Mouse (Mus musculus) forebrain, postnatal 0 days (tissue): ENCODE data around the gene Kctd2. TPM values are rescaled to one million over a fixed set of nuclear protein-coding genes. Genes with fewer than 3 reads are reported as not detected.

Experiments
- ATAC-seq: fragments of 200-750 bp; cut with Nextera tagmentation; 2 replicates; pipeline ENCODE4 v1.8.0; 2017; ENCODE audit warnings: mild to moderate bottlenecking, moderate library complexity
- DNase-seq: peaks from one replicate; pipeline ENCODE4 v3.0.0-alpha.2; 2015
- H3K27ac ChIP-seq: fragments of 300-500 bp; sonication (generic); 2 replicates; pipeline ENCODE4 v1.5.1; 2014; ENCODE audit warnings: low read depth, mild to moderate bottlenecking, antibody characterized with exemption, low read length, moderate library complexity, mixed read lengths
- H3K27me3 ChIP-seq: fragments of 300-500 bp; sonication (generic); 2 replicates; pipeline ENCODE4 v1.6.1; 2014; ENCODE audit warnings: mild to moderate bottlenecking, low read length, mixed read lengths; ENCODE audit not compliant: insufficient read depth
- H3K36me3 ChIP-seq: fragments of 300-500 bp; sonication (generic); 2 replicates; pipeline ENCODE4 v1.6.1; 2014; ENCODE audit warnings: mild to moderate bottlenecking, moderate library complexity; ENCODE audit not compliant: insufficient read depth
- H3K4me1 ChIP-seq: fragments of 300-500 bp; sonication (generic); 2 replicates; pipeline ENCODE4 v1.6.1; 2014; ENCODE audit warnings: antibody characterized with exemption; ENCODE audit not compliant: insufficient read depth
- H3K4me2 ChIP-seq: fragments of 300-500 bp; sonication (generic); 2 replicates; pipeline ENCODE4 v1.6.1; 2014; ENCODE audit warnings: low read depth, mild to moderate bottlenecking, moderate library complexity
- H3K4me3 ChIP-seq: fragments of 300-500 bp; sonication (generic); 2 replicates; pipeline ENCODE4 v1.5.1; 2014; ENCODE audit warnings: low read depth, low read length, mixed read lengths
- H3K9ac ChIP-seq: fragments of 300-500 bp; sonication (generic); 2 replicates; pipeline ENCODE4 v1.6.1; 2014; ENCODE audit warnings: mild to moderate bottlenecking
- H3K9me3 ChIP-seq: fragments of 300-500 bp; sonication (generic); 2 replicates; pipeline ENCODE4 v1.6.1; 2016; ENCODE audit warnings: low read length
- CTCF ChIP-seq: sonication (generic); IDR thresholded peaks from 2 replicates; pipeline ENCODE4 v1.5.1; 2016; ENCODE audit warnings: antibody characterized with exemption, control low read depth, low read depth
- WGBS: fragments of 180-500 bp; shearing (Covaris S2); extraction: QIAGEN DNeasy Blood & Tissue Kit; methylation state at CpG from one replicate; pipeline ENCODE4 v1.1.7; 2014; 5-methylcytosine and 5-hydroxymethylcytosine counted together
- polyA plus RNA-seq: library from polyadenylated mRNA; unstranded; fragments of >200 nt; fragmentation: Nextera tagmentation; extraction: Ambion mirVana; gene quantifications from 2 replicates; pipeline ENCODE4 v1.2.1, GENCODE M21; 2015
- total RNA-seq: library from RNA; depleted of rRNA; stranded (reverse); fragments of >200 nt; gene quantifications from 2 replicates; pipeline ENCODE4 v1.2.3, GENCODE M21; 2014

Kctd2 gene
- total and polyA plus RNA-seq, 2 experiments from 2014 or later, result 29.3 to 31.7 TPM

GRCm38 (mm10) chr11:115439906-115440595 lies 20.1 kb downstream of the Kctd2 start, which contains the start of gene Trim80:
Gene Trim80 (plus strand): TSS chr11:115440545.
- no peak for ATAC-seq
- Histone ChIP-seq H3K9ac (no peak within 1 kb of the TSS), H3K4me3 (no peak within 1 kb of the TSS), H3K4me1 (peaks cover 5% of the 10 kb centered on the region; the same call in 1 of the 2 replicates), H3K36me3 (no peaks in the 10 kb centered on the region), H3K27ac (no peak within 1 kb of the TSS), H3K9me3 (no peaks in the 10 kb centered on the region), H3K27me3 (no peaks in the 10 kb centered on the region), H3K4me2 (no peak within 1 kb of the TSS)
- peak; percentile 37 for TF ChIP-seq CTCF
- 97% methylated on average over 9 of the region's 9 CpGs for WGBS
- no peak for DNase-seq

DNA sequence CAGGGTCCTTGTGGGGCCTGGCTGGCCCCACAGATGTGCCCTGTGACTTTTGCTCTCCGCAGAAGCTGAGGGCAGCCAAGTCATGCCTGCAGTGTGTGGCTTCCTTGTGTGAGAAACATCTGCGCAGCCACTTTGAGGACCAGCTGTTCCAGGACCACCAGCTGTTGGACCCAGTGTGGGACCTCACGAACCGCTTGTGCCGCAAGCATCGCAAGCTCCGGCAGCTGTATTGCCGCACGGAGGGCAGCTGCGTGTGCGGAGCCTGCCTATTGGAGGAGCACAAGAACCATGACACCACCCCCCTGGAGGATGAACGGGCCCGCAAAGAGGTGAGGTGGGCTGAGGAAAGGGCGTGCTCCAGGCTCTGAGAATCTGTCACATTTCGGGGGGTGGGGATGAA lies 21.5 kb downstream of the Kctd2 start:
- no peak for TF ChIP-seq CTCF
- no peak for DNase-seq
- ATAC-seq, result no peak

GRCm38 (mm10) chr11:115446906-115447305 lies 27.0 kb downstream of the Kctd2 start:
- ATAC-seq (no peak), DNase-seq (no peak)
- no peaks in the 10 kb centered on the region for H3K9me3 ChIP-seq
- no peaks in the 10 kb centered on the region for H3K4me1 ChIP-seq
- no peak overlapping the region for H3K27ac ChIP-seq
- H3K4me2 ChIP-seq, result no peak overlapping the region
- H3K4me3 ChIP-seq, result no peak overlapping the region
- 87% methylated on average over 3 of the region's 3 CpGs for WGBS
- H3K36me3 ChIP-seq, result no peaks in the 10 kb centered on the region
- H3K9ac ChIP-seq, result no peak overlapping the region
- H3K27me3 ChIP-seq, result no peaks in the 10 kb centered on the region
- TF ChIP-seq CTCF, result no peak

More for the DNA sequence above, 21.5 kb downstream of the Kctd2 start:
- Histone ChIP-seq H3K4me2 (no peak overlapping the region), H3K27ac (no peak overlapping the region), H3K9me3 (no peaks in the 10 kb centered on the region), H3K27me3 (no peaks in the 10 kb centered on the region), H3K36me3 (no peaks in the 10 kb centered on the region), H3K4me1 (no peaks in the 10 kb centered on the region), H3K9ac (no peak overlapping the region), H3K4me3 (no peak overlapping the region)
- 56% methylated on average over 15 of the region's 15 CpGs for WGBS

DNA sequence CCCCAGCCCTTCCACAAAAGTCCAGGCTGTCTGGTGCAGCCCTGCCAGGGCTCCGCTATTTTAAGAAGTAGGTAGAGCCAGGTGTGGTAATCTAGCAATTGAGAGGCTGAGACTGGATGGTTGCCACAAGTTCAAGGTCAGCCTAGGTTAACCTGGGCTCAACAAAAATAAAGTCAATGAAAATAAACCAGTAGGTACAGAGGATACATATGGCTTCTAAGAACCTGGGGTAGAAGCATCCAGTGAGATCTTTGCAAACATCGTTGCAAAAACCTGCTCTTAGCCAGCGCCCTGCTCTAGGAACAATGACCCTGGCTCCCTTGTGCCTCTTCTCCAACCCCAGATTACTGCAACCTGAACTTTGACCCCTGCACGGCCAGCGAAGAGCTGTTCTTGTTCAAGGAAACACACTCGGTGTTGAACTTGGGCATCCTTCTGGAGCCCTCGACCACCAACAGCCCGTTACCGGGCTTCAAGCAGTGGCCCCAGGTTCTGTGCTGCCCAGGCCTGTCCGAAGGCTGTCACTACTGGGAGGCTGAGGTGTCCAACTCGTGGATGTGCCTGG lies 27.5 kb downstream of the Kctd2 start:
- WGBS, result 82% methylated on average over 11 of the region's 11 CpGs
- Histone ChIP-seq H3K9me3 (no peaks in the 10 kb centered on the region), H3K4me2 (no peak overlapping the region)

DNA sequence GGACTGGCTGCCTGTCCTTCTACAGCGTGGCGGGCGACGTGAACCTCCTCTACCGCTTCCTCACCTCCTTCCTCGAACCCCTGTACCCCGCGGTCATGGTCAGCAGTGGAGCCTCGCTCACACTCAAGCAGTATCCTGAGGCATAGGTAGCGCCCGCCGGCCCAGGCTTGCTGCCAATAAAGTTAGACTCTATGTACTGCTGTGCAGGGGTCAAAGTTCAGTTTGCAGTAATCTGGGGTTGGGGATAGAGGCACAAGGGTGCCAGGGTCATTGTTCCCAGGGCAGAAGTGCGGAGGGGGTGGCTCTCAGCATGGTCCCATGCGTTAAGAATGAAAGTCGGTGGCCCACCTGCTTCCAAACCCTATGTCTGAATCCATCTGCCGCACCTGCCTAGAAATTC lies 28.1 kb downstream of the Kctd2 start:
- no peak overlapping the region for H3K27ac ChIP-seq
- no peak overlapping the region for H3K4me2 ChIP-seq
- H3K9ac ChIP-seq, result no peak overlapping the region
- H3K4me1 ChIP-seq, result no peaks in the 10 kb centered on the region
- no peak overlapping the region for H3K4me3 ChIP-seq
- H3K27me3 ChIP-seq, result no peaks in the 10 kb centered on the region
- DNase-seq, result no peak
- no peaks in the 10 kb centered on the region for H3K9me3 ChIP-seq
- TF ChIP-seq CTCF, result no peak
- WGBS, result 89% methylated on average over 16 of the region's 16 CpGs
- H3K36me3 ChIP-seq, result no peaks in the 10 kb centered on the region
- no peak for ATAC-seq

More for the DNA sequence above, 27.5 kb downstream of the Kctd2 start:
- Histone ChIP-seq H3K36me3 (no peaks in the 10 kb centered on the region), H3K27me3 (no peaks in the 10 kb centered on the region), H3K27ac (no peak overlapping the region), H3K4me3 (no peak overlapping the region), H3K4me1 (no peaks in the 10 kb centered on the region), H3K9ac (no peak overlapping the region)
- DNase-seq (no peak), ATAC-seq (no peak)
- no peak for TF ChIP-seq CTCF

DNA sequence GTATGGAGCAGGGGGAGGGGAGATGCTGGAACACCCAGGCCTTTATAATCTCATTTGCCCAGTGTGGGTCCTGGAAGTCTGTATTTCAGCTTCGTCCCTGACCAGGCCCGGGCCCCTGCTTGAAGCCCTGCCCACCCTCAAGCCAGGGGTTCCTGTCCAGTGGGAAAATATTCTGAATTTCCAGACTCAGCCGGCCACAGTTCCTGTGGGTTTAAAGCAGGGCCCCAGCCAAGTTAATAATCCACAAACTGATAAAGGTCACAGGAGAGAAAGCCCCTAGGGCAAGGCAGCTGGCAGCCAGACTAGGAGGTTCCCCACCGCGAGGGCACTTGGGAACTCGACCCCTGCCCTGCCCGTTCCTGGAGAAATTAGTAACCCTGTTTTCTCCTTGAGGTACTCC lies 29.1 kb downstream of the Kctd2 start:
- no peak for TF ChIP-seq CTCF
- no peak overlapping the region for H3K27ac ChIP-seq
- ATAC-seq, result no peak
- H3K27me3 ChIP-seq, result no peaks in the 10 kb centered on the region
- H3K9me3 ChIP-seq, result no peaks in the 10 kb centered on the region
- H3K4me3 ChIP-seq, result no peak overlapping the region
- WGBS, result 66% methylated on average over 7 of the region's 7 CpGs
- no peak overlapping the region for H3K4me2 ChIP-seq
- no peak for DNase-seq
- no peak overlapping the region for H3K9ac ChIP-seq
- no peaks in the 10 kb centered on the region for H3K4me1 ChIP-seq
- no peaks in the 10 kb centered on the region for H3K36me3 ChIP-seq

GRCm38 (mm10) chr11:115450176-115450575 lies 30.2 kb downstream of the Kctd2 start:
- H3K27me3 ChIP-seq, result no peaks in the 10 kb centered on the region
- no peaks in the 10 kb centered on the region for H3K36me3 ChIP-seq
- H3K27ac ChIP-seq, result no peak overlapping the region
- H3K4me2 ChIP-seq, result no peak overlapping the region
- 92% methylated on average over 7 of the region's 7 CpGs for WGBS
- no peaks in the 10 kb centered on the region for H3K4me1 ChIP-seq
- no peak for TF ChIP-seq CTCF
- DNase-seq (no peak), ATAC-seq (no peak)
- no peak overlapping the region for H3K9ac ChIP-seq
- H3K4me3 ChIP-seq, result no peak overlapping the region
- no peaks in the 10 kb centered on the region for H3K9me3 ChIP-seq
